ENCODE assay signal across 8 mouse cellular contexts in genomic region chr7:130546791-130547484, GRCm38 (mm10). TPM values are rescaled to one million over a fixed set of nuclear protein-coding genes. Genes with fewer than 3 reads are reported as not detected.
A peak's percentile ranks its signal among the peaks of the same experiment; 100 is the strongest.
DNase-seq lines count a peak whose midpoint lies in the region; ATAC-seq and TF ChIP-seq lines count a peak whose summit lies in the region.

No protein-coding gene starts in this region.

- TF ChIP-seq CTCF in kidney, adult 2 months (conservative IDR thresholded peaks at IDR 0.05; ENCODE audit: insufficient read depth, insufficient read length, low read depth, low read length), result peak; percentile 85
- TF ChIP-seq CTCF in spleen, adult 2 months (IDR thresholded peaks at IDR 0.05; ENCODE audit: extremely low read depth, insufficient read depth, insufficient read length, insufficient replicate concordance), result peak; percentile 92; the same call in 1 of the 2 replicates

- peak; percentile 97 for DNase-seq in 3134 (ENCODE audit: extremely low read depth, insufficient read length, low spot score)
- DNase-seq in adrenal gland, postnatal 36 days, result peak; percentile 95 to 96
- peak; percentile 93 to 96 for DNase-seq in heart, adult 18-20 months
- peak; percentile 95 for DNase-seq in kidney, adult 2 months
- peak; percentile 81 to 95 for DNase-seq in spleen, adult 2 months (ENCODE audit: low read depth in 1 of 2, low spot score in 2 of 2)

- no peaks in the 10 kb centered on the region for H3K9me3 ChIP-seq in embryonic facial prominence, embryonic 13.5 days
- no peaks in the 10 kb centered on the region for H3K9me3 ChIP-seq in limb, embryonic 12.5 days
- no peaks in the 10 kb centered on the region for H3K9me3 ChIP-seq in midbrain, embryonic 15.5 days

- peaks cover 19% of the 10 kb centered on the region for H3K4me1 ChIP-seq in embryonic facial prominence, embryonic 13.5 days
- H3K4me1 ChIP-seq in kidney, adult 2 months (ENCODE audit: control insufficient read depth, insufficient read depth, low read length), result peaks cover 3% of the 10 kb centered on the region; the same call in 1 of the 2 replicates
- peaks cover 15% of the 10 kb centered on the region for H3K4me1 ChIP-seq in limb, embryonic 12.5 days (replicated peaks)
- peaks cover 22% of the 10 kb centered on the region for H3K4me1 ChIP-seq in midbrain, embryonic 15.5 days
- H3K4me1 ChIP-seq in spleen, adult 2 months (ENCODE audit: control insufficient read depth, insufficient read depth, insufficient read length), result peaks cover 7% of the 10 kb centered on the region; the same call in 1 of the 2 replicates

- H3K36me3 ChIP-seq in embryonic facial prominence, embryonic 13.5 days, result peaks cover 36% of the 10 kb centered on the region
- no peaks in the 10 kb centered on the region for H3K36me3 ChIP-seq in kidney, adult 2 months (ENCODE audit: control insufficient read depth, insufficient read depth, low read length)
- H3K36me3 ChIP-seq in limb, embryonic 12.5 days, result peaks cover 36% of the 10 kb centered on the region
- H3K36me3 ChIP-seq in midbrain, embryonic 15.5 days (replicated peaks), result 0 out of 2 replicates have a peak, but pooled peaks cover 3% of the 10 kb centered on the region
- peaks cover 3% of the 10 kb centered on the region; the same call in 1 of the 2 replicates for H3K36me3 ChIP-seq in spleen, adult 2 months (ENCODE audit: control insufficient read depth, insufficient read depth, low read length)

- H3K4me2 ChIP-seq in embryonic facial prominence, embryonic 13.5 days, result peak overlapping the region; percentile 84
- peak overlapping the region; percentile 75 for H3K4me2 ChIP-seq in limb, embryonic 12.5 days
- peak overlapping the region; percentile 82 for H3K4me2 ChIP-seq in midbrain, embryonic 15.5 days

- H3K27me3 ChIP-seq in embryonic facial prominence, embryonic 13.5 days, result no peaks in the 10 kb centered on the region
- no peaks in the 10 kb centered on the region for H3K27me3 ChIP-seq in kidney, adult 2 months (replicated peaks; ENCODE audit: control insufficient read depth, insufficient read depth, low read length)
- H3K27me3 ChIP-seq in limb, embryonic 12.5 days, result no peaks in the 10 kb centered on the region
- H3K27me3 ChIP-seq in midbrain, embryonic 15.5 days (replicated peaks), result no peaks in the 10 kb centered on the region
- no peaks in the 10 kb centered on the region for H3K27me3 ChIP-seq in spleen, adult 2 months (ENCODE audit: control insufficient read depth, insufficient read depth, low read length)

- peak overlapping the region; percentile 95 for H3K9ac ChIP-seq in embryonic facial prominence, embryonic 13.5 days
- peak overlapping the region; percentile 94 for H3K9ac ChIP-seq in limb, embryonic 12.5 days (replicated peaks)
- H3K9ac ChIP-seq in midbrain, embryonic 15.5 days, result peak overlapping the region; percentile 85

- under 1% methylated on average over 77 of the region's 84 CpGs for WGBS in embryonic facial prominence, embryonic 13.5 days
- WGBS in kidney, adult 2 months, result under 1% methylated on average over 84 of the region's 84 CpGs
- WGBS in limb, embryonic 12.5 days, result under 1% methylated on average over 84 of the region's 84 CpGs
- under 1% methylated on average over 84 of the region's 84 CpGs for WGBS in midbrain, embryonic 15.5 days
- WGBS in spleen, adult 2 months, result under 1% methylated on average over 84 of the region's 84 CpGs

- peak overlapping the region; percentile 99 for H3K27ac ChIP-seq in embryonic facial prominence, embryonic 13.5 days
- H3K27ac ChIP-seq in kidney, adult 2 months (ENCODE audit: insufficient read depth, low read depth, low read length), result peak overlapping the region; percentile 98
- H3K27ac ChIP-seq in limb, embryonic 12.5 days, result peak overlapping the region; percentile 100
- H3K27ac ChIP-seq in midbrain, embryonic 15.5 days, result peak overlapping the region; percentile 95
- peak overlapping the region; percentile 95 for H3K27ac ChIP-seq in spleen, adult 2 months (ENCODE audit: insufficient read depth, low read length)

- peak; percentile 53 for TF ChIP-seq POLR2A in kidney, adult 2 months (IDR thresholded peaks at IDR 0.05; ENCODE audit: low read depth, low read length)
- TF ChIP-seq POLR2A in spleen, adult 2 months (IDR thresholded peaks at IDR 0.05; ENCODE audit: low read depth, low read length), result peak; percentile 42

- H3K4me3 ChIP-seq in embryonic facial prominence, embryonic 13.5 days, result peak overlapping the region; percentile 92
- peak overlapping the region; percentile 90 for H3K4me3 ChIP-seq in kidney, adult 2 months (ENCODE audit: insufficient read depth, low read depth, low read length)
- H3K4me3 ChIP-seq in limb, embryonic 12.5 days (replicated peaks), result peak overlapping the region; percentile 87
- peak overlapping the region; percentile 79 for H3K4me3 ChIP-seq in midbrain, embryonic 15.5 days
- peak overlapping the region; percentile 71 for H3K4me3 ChIP-seq in spleen, adult 2 months (ENCODE audit: extremely low read depth, insufficient read depth, insufficient read length)

- peak; percentile 86 for ATAC-seq in embryonic facial prominence, embryonic 13.5 days (ENCODE audit: insufficient number of reproducible peaks, insufficient read depth, low FRiP score, low TSS enrichment, low read depth)
- ATAC-seq in limb, embryonic 12.5 days (ENCODE audit: insufficient number of reproducible peaks, insufficient read depth, low FRiP score, low TSS enrichment, low read depth), result peak; percentile 90
- peak; percentile 95 for ATAC-seq in midbrain, embryonic 15.5 days (replicated peaks)

RNA-seq across cellular contexts. Expression of gene Nsmce4a, which starts 26.0 kb away (rescaled TPM):
- total RNA-seq in adrenal gland, postnatal 36 days (2021), result 10 to 100 TPM; 52.0 to 92.5 TPM
- 161 and 171 TPM in 2 replicates for polyA plus RNA-seq in embryonic facial prominence, embryonic 13.5 days (2015; fragmentation: Nextera tagmentation; extraction: Ambion mirVana)
- total RNA-seq in heart, adult 18-20 months (2021), result 10 to 100 TPM; 39.3 to 44.3 TPM
- 39.8 and 44.4 TPM in 2 replicates for polyA plus RNA-seq in kidney, adult 2 months (2012; rRNA removed)
- 200 and 213 TPM in 2 replicates for polyA plus RNA-seq in limb, embryonic 12.5 days (2016; fragmentation: Nextera tagmentation; extraction: Ambion mirVana)
- 79.4 and 83.9 TPM in 2 replicates for polyA plus RNA-seq in midbrain, embryonic 15.5 days (2015; fragmentation: Nextera tagmentation; extraction: Ambion mirVana)
- 43.9 and 76.0 TPM in 2 replicates for polyA plus RNA-seq in spleen, adult 2 months (2012; rRNA removed)

RNA-seq across cellular contexts. Expression of gene Ate1, which starts 26.8 kb away (rescaled TPM):
- total RNA-seq in adrenal gland, postnatal 36 days (2021), result 10 to 100 TPM; 43.5 to 45.0 TPM
- polyA plus RNA-seq in embryonic facial prominence, embryonic 13.5 days (2015; fragmentation: Nextera tagmentation; extraction: Ambion mirVana), result 56.3 and 72.3 TPM in 2 replicates
- 10 to 100 TPM; 37.6 to 38.3 TPM for total RNA-seq in heart, adult 18-20 months (2021)
- polyA plus RNA-seq in kidney, adult 2 months (2012; rRNA removed), result 7.3 and 10.6 TPM in 2 replicates
- 44.4 and 50.6 TPM in 2 replicates for polyA plus RNA-seq in limb, embryonic 12.5 days (2016; fragmentation: Nextera tagmentation; extraction: Ambion mirVana)
- 111 and 117 TPM in 2 replicates for polyA plus RNA-seq in midbrain, embryonic 15.5 days (2015; fragmentation: Nextera tagmentation; extraction: Ambion mirVana)
- 4.2 and 5.3 TPM in 2 replicates for polyA plus RNA-seq in spleen, adult 2 months (2012; rRNA removed)

RNA-seq across cellular contexts. Expression of gene Tacc2, which starts 30.3 kb away (rescaled TPM):
- 10 to 100 TPM; 26.6 to 35.5 TPM for total RNA-seq in adrenal gland, postnatal 36 days (2021)
- polyA plus RNA-seq in embryonic facial prominence, embryonic 13.5 days (2015; fragmentation: Nextera tagmentation; extraction: Ambion mirVana), result 42.0 and 43.8 TPM in 2 replicates
- 100 to 1,000 TPM; 317 to 395 TPM for total RNA-seq in heart, adult 18-20 months (2021)
- polyA plus RNA-seq in kidney, adult 2 months (2012; rRNA removed), result 72.2 and 78.4 TPM in 2 replicates
- polyA plus RNA-seq in limb, embryonic 12.5 days (2016; fragmentation: Nextera tagmentation; extraction: Ambion mirVana), result 34.8 and 41.3 TPM in 2 replicates
- 68.7 TPM in 2 replicates for polyA plus RNA-seq in midbrain, embryonic 15.5 days (2015; fragmentation: Nextera tagmentation; extraction: Ambion mirVana)
- 4.3 and 5.5 TPM in 2 replicates for polyA plus RNA-seq in spleen, adult 2 months (2012; rRNA removed)

Comparison
In these comparisons a context has a peak if more than half of its experiments do, and no peak if none do; other contexts are left out.
1. Peak in every context shown above with its lines: DNase-seq, ATAC-seq, H3K4me3 ChIP-seq and H3K27ac ChIP-seq.